Mouse (Mus musculus) C2C12 (cell line): ENCODE results near the gene Pllp.

Source experiments
- CEBPB ChIP-seq: IDR thresholded peaks from one replicate; pipeline ENCODE4 v1.6.1; 2011; ENCODE audit warnings: low read depth, mild to moderate bottlenecking, control low read depth, moderate library complexity
- CTCF ChIP-seq: IDR thresholded peaks from one replicate; pipeline ENCODE4 v1.5.1; 2011; ENCODE audit not compliant: control insufficient read depth, insufficient read depth, insufficient read length
- MYOD1 ChIP-seq: IDR thresholded peaks from one replicate; pipeline ENCODE4 v1.6.1; 2011; ENCODE audit warnings: low read depth; ENCODE audit not compliant: control insufficient read depth, insufficient read length
- USF1 ChIP-seq: IDR thresholded peaks from one replicate; pipeline ENCODE4 v1.6.1; 2011; ENCODE audit warnings: low read depth, mild to moderate bottlenecking, control low read depth, moderate library complexity

DNA sequence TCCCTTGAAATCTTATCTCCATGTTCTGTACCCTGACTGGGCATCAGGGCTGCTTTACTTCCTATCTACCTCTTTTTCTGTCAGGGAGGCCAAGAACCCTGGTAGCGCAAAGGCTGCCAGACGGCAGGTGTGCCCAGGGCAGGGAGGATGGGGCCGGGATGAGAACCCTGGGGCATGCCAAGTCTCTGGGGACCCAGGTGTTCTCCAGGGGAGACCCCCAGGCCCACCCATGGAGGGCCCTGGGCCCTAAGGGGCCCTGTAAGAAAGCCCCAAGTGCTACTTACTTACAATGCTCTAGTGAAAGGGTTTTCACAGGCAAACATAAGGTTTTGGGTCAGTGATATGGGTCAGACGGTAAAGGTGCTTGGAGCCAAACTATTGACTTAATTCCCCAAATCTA is 45.6 kb upstream of the Pllp start:
- TF ChIP-seq CTCF (no peak), MYOD1 (no peak), CEBPB (no peak), USF1 (no peak)
